Mouse (Mus musculus): ENCODE measurements around the gene Prdm16. TPM values are rescaled to one million over a fixed set of nuclear protein-coding genes. Genes with fewer than 3 reads are reported as not detected.

The Prdm16 gene
- polyA plus RNA-seq, 1 experiment: 0.50 TPM

DNA sequence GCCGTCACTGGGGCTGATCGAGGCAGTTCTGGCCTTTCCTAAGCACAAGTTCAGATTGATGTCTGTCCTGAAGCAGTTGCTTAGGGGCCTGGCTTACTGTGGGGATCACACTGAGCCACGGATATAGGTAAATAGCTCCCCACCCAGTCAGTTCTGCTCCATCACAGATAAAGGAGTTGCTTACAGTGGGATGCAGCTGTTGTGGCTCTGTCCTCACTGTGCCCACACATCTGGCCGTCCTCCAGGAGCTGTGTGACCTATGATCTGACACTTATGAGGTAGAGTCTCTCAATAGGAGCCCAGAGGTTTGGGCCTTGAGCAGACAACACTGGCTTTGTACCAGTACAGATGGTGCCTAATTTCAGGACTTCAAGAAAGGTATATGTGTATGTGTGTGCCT, 142.7 kb downstream of the Prdm16 start:
- H3K4me3 ChIP-seq (ENCODE audit: insufficient read depth, low read length): no peak overlapping the region
- H3K4me1 ChIP-seq (ENCODE audit: control insufficient read depth, insufficient read depth, low read length): no peaks in the 10 kb centered on the region
- TF ChIP-seq CTCF (IDR thresholded peaks at IDR 0.05; ENCODE audit: low read depth, low read length) (no peak), POLR2A (IDR thresholded peaks at IDR 0.05; ENCODE audit: borderline replicate concordance, low read depth, low read length) (no peak)
- no peak overlapping the region for H3K27ac ChIP-seq (ENCODE audit: insufficient read depth, low read depth, low read length)

DNA sequence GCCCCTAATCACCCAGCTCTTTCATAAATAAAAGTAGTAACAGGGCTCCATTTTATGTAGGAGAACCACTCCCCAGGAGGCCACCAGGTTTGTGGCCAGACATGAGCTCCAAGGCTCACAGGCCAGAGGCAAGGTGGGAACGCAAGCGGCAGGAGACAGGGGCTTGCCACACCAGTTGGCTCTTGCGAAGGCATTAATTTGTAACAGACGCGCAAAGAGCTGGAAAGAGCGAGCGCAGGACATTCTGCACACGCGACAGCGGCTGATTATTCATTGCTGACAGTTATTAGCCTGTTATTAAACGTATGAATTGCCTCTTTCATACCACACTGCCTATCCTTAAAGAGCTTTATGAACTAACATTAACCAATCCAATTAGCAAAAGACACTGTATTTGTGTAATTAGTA, 144.0 kb downstream of the Prdm16 start:
- no peaks in the 10 kb centered on the region for H3K4me1 ChIP-seq (ENCODE audit: control insufficient read depth, insufficient read depth, low read length)
- no peak for TF ChIP-seq POLR2A (IDR thresholded peaks at IDR 0.05; ENCODE audit: borderline replicate concordance, low read depth, low read length)
- H3K27ac ChIP-seq (ENCODE audit: insufficient read depth, low read depth, low read length): no peak overlapping the region
- H3K4me3 ChIP-seq (ENCODE audit: insufficient read depth, low read length): no peak overlapping the region

DNA sequence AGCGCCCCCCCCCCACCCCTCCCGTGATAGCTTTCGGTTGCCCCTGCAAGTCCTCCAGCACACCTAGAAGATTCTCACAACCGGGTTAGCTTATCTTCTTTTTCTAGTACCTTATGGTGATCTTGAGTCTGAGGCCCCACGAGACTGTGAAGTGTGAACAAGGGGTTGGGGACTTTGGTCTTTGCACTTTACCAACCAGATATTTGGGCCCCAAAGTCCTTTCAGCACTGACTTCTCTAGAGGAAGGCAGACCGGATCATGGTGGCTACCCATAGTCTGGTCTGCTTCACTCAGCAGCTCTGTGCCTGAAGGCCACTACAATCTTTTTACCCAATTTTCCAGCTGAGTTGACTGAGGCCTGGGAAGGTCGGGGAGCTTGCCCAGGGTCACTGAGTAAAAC, 144.4 kb downstream of the Prdm16 start:
- Histone ChIP-seq H3K27ac (ENCODE audit: insufficient read depth, low read depth, low read length) (no peak overlapping the region), H3K4me1 (ENCODE audit: control insufficient read depth, insufficient read depth, low read length) (no peaks in the 10 kb centered on the region), H3K4me3 (ENCODE audit: insufficient read depth, low read length) (no peak overlapping the region)
- TF ChIP-seq POLR2A (IDR thresholded peaks at IDR 0.05; ENCODE audit: borderline replicate concordance, low read depth, low read length): no peak
- no peak for TF ChIP-seq CTCF (IDR thresholded peaks at IDR 0.05; ENCODE audit: low read depth, low read length)

DNA sequence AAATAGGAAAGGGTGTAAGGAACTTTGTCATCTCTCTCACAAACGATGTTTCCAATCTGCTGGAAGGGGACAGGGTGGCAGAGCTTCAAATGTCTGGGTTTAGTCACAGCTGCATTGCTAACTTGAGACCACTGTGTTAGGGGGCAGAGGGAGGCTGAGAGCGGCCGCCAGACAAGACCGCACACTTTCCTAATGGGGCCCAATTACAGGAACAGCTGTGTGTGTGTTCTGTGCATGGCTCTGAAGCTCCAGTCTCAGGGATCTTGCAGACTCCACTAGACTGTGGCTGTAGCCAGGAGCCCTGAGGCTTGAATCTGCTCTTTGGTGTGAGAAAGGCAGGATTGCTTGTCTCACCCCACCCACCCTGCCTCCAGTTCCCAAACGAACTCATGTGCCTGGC, 148.6 kb downstream of the Prdm16 start:
- TF ChIP-seq POLR2A (IDR thresholded peaks at IDR 0.05; ENCODE audit: borderline replicate concordance, low read depth, low read length) (no peak), CTCF (IDR thresholded peaks at IDR 0.05; ENCODE audit: low read depth, low read length) (no peak)
- Histone ChIP-seq H3K27ac (ENCODE audit: insufficient read depth, low read depth, low read length) (no peak overlapping the region), H3K4me1 (ENCODE audit: control insufficient read depth, insufficient read depth, low read length) (no peaks in the 10 kb centered on the region), H3K4me3 (ENCODE audit: insufficient read depth, low read length) (no peak overlapping the region)

DNA sequence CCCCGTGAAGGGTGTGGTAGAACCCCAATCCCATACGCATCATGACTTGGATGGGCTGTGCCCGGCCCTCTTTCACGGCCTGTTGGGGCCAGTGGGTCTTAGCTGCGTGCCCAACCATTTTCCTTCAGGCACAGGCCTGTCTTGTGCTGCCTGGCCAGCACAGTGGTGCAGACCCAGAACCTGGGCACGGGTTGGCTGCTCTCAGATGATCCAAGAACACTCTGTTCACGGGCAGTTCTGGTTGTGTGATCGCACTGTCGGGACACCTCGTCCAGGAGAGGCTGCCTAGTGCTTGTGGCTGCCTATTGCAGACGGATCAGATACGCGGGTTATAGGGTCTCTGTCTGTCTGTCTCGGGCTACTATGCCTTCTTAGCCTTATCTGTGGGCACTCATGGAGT, 154.0 kb downstream of the Prdm16 start:
- no peak for TF ChIP-seq CTCF (IDR thresholded peaks at IDR 0.05; ENCODE audit: low read depth, low read length)
- no peak for TF ChIP-seq POLR2A (IDR thresholded peaks at IDR 0.05; ENCODE audit: borderline replicate concordance, low read depth, low read length)
- no peak overlapping the region for H3K27ac ChIP-seq (ENCODE audit: insufficient read depth, low read depth, low read length)
- H3K4me1 ChIP-seq (ENCODE audit: control insufficient read depth, insufficient read depth, low read length): no peaks in the 10 kb centered on the region
- H3K4me3 ChIP-seq (ENCODE audit: insufficient read depth, low read length): no peak overlapping the region

DNA sequence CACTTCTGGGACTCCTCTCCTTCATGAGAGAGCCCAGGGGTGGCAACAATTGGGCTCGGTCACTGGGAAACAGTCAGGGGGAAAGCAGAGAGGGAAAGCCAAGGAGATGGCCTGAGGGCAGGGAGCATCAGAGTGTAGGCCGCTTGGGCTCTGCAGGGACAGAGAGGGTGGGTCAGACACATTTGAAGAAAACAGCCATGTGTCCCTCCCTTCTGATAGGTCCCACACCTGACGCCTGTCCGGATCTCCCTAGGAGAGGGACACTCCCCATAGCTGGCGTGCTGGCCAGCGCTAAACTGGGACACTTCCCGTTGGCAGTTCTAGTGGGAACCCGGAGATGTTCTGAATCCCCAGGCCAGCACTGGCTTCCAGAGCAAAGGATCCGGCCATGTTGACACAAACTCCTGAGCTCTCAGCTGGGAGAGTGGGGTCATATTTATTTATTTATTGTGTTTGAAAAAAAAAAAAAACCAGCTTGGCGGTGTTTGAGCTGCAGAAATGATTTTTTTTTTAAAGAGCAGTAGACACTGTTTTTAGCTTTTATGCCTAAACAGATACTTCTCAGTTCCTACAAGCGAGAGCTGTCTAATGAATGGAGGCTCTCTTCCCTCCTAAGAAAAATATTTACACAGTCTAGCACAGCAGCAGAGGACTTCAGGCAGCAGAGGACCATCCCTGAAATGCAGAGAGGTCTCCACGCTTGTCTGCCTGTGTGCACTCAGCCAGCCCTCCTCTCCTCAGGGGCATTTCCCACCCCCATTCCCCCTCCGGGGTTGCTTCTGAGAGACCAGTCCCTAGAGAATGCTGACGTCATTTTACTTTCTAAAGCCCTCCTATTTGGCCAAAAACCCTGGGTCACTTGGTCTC, 154.7 kb downstream of the Prdm16 start:
- Histone ChIP-seq H3K4me1 (ENCODE audit: control insufficient read depth, insufficient read depth, low read length) (no peaks in the 10 kb centered on the region), H3K27ac (ENCODE audit: insufficient read depth, low read depth, low read length) (no peak overlapping the region), H3K4me3 (ENCODE audit: insufficient read depth, low read length) (no peak overlapping the region)
- TF ChIP-seq POLR2A (IDR thresholded peaks at IDR 0.05; ENCODE audit: borderline replicate concordance, low read depth, low read length) (no peak), CTCF (IDR thresholded peaks at IDR 0.05; ENCODE audit: low read depth, low read length) (no peak)

DNA sequence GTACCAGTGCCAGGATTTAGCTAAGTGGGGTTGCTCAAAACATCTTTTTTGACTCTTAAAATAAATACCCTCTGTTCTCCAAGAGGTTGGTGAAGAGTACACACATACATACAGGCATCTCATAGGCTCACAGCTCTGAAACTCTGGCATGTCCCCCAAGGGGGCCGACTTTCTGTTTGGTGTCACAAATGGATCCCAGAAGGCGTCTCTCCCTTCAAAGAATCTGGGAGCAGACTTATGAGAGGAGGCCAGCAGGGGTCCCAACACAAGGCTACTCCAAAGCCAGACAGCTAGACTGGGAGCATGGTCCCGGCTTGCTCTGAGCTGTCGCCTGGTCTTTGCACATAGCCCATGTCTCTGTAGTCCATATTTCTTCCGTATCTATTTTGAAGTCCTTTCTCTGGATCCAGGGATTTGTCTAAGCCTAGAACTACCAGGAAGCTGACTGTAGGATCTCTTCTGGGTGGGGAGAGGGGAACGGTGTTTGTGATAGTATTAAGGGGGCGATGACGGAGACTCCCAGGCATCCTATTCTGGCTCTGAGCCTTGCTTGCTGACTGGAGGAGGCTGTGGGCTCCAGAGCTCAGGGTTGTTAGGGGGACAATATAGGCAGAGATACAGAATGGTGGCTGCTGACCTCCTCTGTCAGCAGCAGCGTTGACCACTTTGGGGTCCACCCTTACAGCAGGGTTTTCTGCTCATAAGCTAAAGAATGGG, 156.0 kb downstream of the Prdm16 start:
- H3K27ac ChIP-seq (ENCODE audit: insufficient read depth, low read depth, low read length): no peak overlapping the region
- H3K4me1 ChIP-seq (ENCODE audit: control insufficient read depth, insufficient read depth, low read length): no peaks in the 10 kb centered on the region
- TF ChIP-seq CTCF (IDR thresholded peaks at IDR 0.05; ENCODE audit: low read depth, low read length) (no peak), POLR2A (IDR thresholded peaks at IDR 0.05; ENCODE audit: borderline replicate concordance, low read depth, low read length) (no peak)
- H3K4me3 ChIP-seq (ENCODE audit: insufficient read depth, low read length): no peak overlapping the region

DNA sequence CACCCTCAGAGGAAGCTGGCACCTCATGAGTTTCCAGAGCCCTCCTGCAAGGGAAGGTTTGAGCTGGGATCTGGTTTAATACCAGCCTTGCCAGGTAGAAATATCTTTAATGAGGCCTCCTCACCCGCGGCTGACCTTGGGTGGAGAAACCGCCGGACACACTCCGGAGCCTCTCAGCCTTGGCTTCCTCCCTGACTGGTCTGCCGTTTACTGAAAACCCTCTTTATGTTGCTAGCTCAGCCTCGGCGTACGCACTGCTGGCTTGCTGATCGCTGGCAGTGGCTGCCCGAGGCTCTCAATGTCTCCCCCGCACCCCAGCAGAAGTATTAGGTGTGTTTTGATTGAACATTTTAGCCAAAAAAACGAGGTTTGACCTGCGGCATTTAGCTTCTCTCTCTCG, 156.5 kb downstream of the Prdm16 start:
- no peak for TF ChIP-seq POLR2A (IDR thresholded peaks at IDR 0.05; ENCODE audit: borderline replicate concordance, low read depth, low read length)
- no peak for TF ChIP-seq CTCF (IDR thresholded peaks at IDR 0.05; ENCODE audit: low read depth, low read length)
- no peak overlapping the region for H3K27ac ChIP-seq (ENCODE audit: insufficient read depth, low read depth, low read length)
- H3K4me3 ChIP-seq (ENCODE audit: insufficient read depth, low read length): no peak overlapping the region
- H3K4me1 ChIP-seq (ENCODE audit: control insufficient read depth, insufficient read depth, low read length): no peaks in the 10 kb centered on the region

DNA sequence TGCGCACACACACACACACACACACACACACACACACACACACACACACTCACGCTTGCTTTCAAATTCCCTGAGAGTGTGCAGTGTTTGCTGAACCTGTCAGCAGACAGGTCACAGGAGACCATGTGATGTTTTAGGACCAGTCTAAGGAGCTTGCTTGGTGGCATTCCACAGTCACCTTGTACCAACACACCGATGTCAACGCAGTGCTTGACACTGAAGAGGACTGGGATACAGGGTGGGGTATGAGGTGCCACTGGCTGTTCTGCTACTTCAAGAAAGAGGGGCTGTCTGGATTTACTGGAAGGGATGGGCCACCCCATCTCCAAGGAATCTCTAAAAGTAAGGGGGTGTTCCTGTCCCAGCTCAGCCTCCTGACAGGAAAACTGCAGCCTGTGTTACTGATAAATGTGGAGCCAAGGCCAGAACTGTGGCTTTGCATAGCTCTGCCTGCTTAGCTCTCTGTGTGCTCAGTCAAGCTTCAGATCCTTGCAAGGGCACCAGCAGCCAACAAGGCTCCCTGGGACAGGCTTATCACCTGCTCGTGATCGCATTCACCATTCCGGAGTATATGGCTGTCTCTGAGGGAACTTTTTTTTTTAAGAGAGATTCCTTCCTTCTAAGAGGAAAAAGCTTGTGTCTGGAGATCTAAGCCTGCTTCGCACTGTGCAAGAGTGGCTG, 157.6 kb downstream of the Prdm16 start:
- no peak for TF ChIP-seq POLR2A (IDR thresholded peaks at IDR 0.05; ENCODE audit: borderline replicate concordance, low read depth, low read length)
- TF ChIP-seq CTCF (IDR thresholded peaks at IDR 0.05; ENCODE audit: low read depth, low read length): no peak
- no peak overlapping the region for H3K27ac ChIP-seq (ENCODE audit: insufficient read depth, low read depth, low read length)
- H3K4me3 ChIP-seq (ENCODE audit: insufficient read depth, low read length): no peak overlapping the region
- H3K4me1 ChIP-seq (ENCODE audit: control insufficient read depth, insufficient read depth, low read length): no peaks in the 10 kb centered on the region

All from bone marrow macrophage, adult 2 months (primary cell).